21 mouse cellular contexts compared by ENCODE assay signal in genomic region chr1:55725428-55725827, GRCm38 (mm10).
"Had no signal": no experiment of that assay in that cellular context is flagged by ENCODE, and none has a peak within 500 bp of the region (broad histone marks: within the 10 kb centered on the region; RNA-seq: fewer than 3 reads in every experiment).

No protein-coding gene starts in this region.

- H3K4me3 ChIP-seq: kidney, embryonic 15.5 days; left cerebral cortex, adult 2 months; limb, embryonic 12.5 days; liver, embryonic 12.5 days; liver, embryonic 15.5 days; midbrain, embryonic 12.5 days; neural tube, embryonic 12.5 days; neural tube, embryonic 15.5 days; stomach, embryonic 15.5 days had no signal

- ATAC-seq: liver, embryonic 12.5 days had no signal

- H3K9ac ChIP-seq: kidney, embryonic 15.5 days; limb, embryonic 12.5 days; liver, embryonic 12.5 days; liver, embryonic 15.5 days; midbrain, embryonic 12.5 days; neural tube, embryonic 12.5 days; neural tube, embryonic 15.5 days; stomach, embryonic 15.5 days had no signal

- H3K4me2 ChIP-seq: kidney, embryonic 15.5 days; limb, embryonic 12.5 days; liver, embryonic 12.5 days; liver, embryonic 15.5 days; midbrain, embryonic 12.5 days; neural tube, embryonic 12.5 days; neural tube, embryonic 15.5 days; stomach, embryonic 15.5 days had no signal

- H3K9me3 ChIP-seq: kidney, embryonic 15.5 days; limb, embryonic 12.5 days; liver, embryonic 12.5 days; liver, embryonic 15.5 days; midbrain, embryonic 12.5 days; neural tube, embryonic 12.5 days; stomach, embryonic 15.5 days had no signal

- DNase-seq: kidney, adult 8-10 months; kidney, postnatal 10 days; kidney, postnatal 36 days; layer of hippocampus, postnatal 36 days; liver; lung, adult 18-20 months; lung, postnatal 14 days; retina, postnatal 1 day; right cerebral cortex, postnatal 25 days; spleen, adult 18-20 months; thymus, postnatal 25 days had no signal

- H3K27ac ChIP-seq: kidney, embryonic 15.5 days; left cerebral cortex, adult 2 months; limb, embryonic 12.5 days; liver, embryonic 12.5 days; liver, embryonic 15.5 days; macrophage; midbrain, embryonic 12.5 days; neural tube, embryonic 12.5 days; neural tube, embryonic 15.5 days; stomach, embryonic 15.5 days had no signal

- H3K4me1 ChIP-seq: kidney, embryonic 15.5 days; limb, embryonic 12.5 days; liver, embryonic 12.5 days; liver, embryonic 15.5 days; midbrain, embryonic 12.5 days; neural tube, embryonic 12.5 days; neural tube, embryonic 15.5 days; stomach, embryonic 15.5 days had no signal

- H3K27me3 ChIP-seq: kidney, embryonic 15.5 days; limb, embryonic 12.5 days; liver, embryonic 12.5 days; liver, embryonic 15.5 days; midbrain, embryonic 12.5 days; neural tube, embryonic 12.5 days; neural tube, embryonic 15.5 days; stomach, embryonic 15.5 days had no signal

- H3K36me3 ChIP-seq: kidney, embryonic 15.5 days; limb, embryonic 12.5 days; liver, embryonic 12.5 days; liver, embryonic 15.5 days; midbrain, embryonic 12.5 days; neural tube, embryonic 12.5 days; neural tube, embryonic 15.5 days; stomach, embryonic 15.5 days had no signal
